In genomic region chr10:81601396-81601905, GRCm38 (mm10) we compare ENCODE assay signal across 8 mouse cellular contexts. TPM values are rescaled to one million over a fixed set of nuclear protein-coding genes. Genes with fewer than 3 reads are reported as not detected.
DNase-seq lines count a peak whose midpoint lies in the region; ATAC-seq and TF ChIP-seq lines count a peak whose summit lies in the region.

No protein-coding gene starts in this region.

- H3K9me3 ChIP-seq in erythroblast, embryonic 14.5 days (ENCODE audit: control insufficient read depth, low read length) = no peaks in the 10 kb centered on the region
- no peaks in the 10 kb centered on the region for H3K9me3 ChIP-seq in liver, embryonic 12.5 days (replicated peaks)

- peaks cover 59% of the 10 kb centered on the region for H3K4me1 ChIP-seq in erythroblast, embryonic 14.5 days (ENCODE audit: control insufficient read depth)
- peaks cover 23% of the 10 kb centered on the region for H3K4me1 ChIP-seq in testis, adult 2 months (ENCODE audit: control insufficient read depth, insufficient read depth, low read length)
- peaks cover 81% of the 10 kb centered on the region for H3K4me1 ChIP-seq in liver, embryonic 12.5 days

- H3K27ac ChIP-seq in testis, adult 2 months (ENCODE audit: control insufficient read depth, insufficient read depth, low read depth, low read length) = peak overlapping the region; percentile 73; the same call in 1 of the 2 replicates
- peak overlapping the region; percentile 28; the same call in 1 of the 2 replicates for H3K27ac ChIP-seq in liver, embryonic 12.5 days
- no peak overlapping the region for H3K27ac ChIP-seq in left cerebral cortex, adult 2 months

- intact Hi-C loops in left cerebral cortex, adult 2 months (cut with DNase I) = no loop called here

- no peak for ATAC-seq in erythroblast, adult 5-6 weeks (replicated peaks; ENCODE audit: low FRiP score, poor library complexity, severe bottlenecking)
- ATAC-seq in liver, embryonic 12.5 days = no peak
- ATAC-seq in granulocyte monocyte progenitor cell, adult 5-6 weeks (replicated peaks; ENCODE audit: poor library complexity, severe bottlenecking) = no peak

- peak overlapping the region; percentile 69 for H3K4me2 ChIP-seq in liver, embryonic 12.5 days

- H3K27me3 ChIP-seq in erythroblast, embryonic 14.5 days (ENCODE audit: control insufficient read depth) = peaks cover 29% of the 10 kb centered on the region
- H3K27me3 ChIP-seq in testis, adult 2 months (ENCODE audit: control insufficient read depth, insufficient read depth, low read length) = no peaks in the 10 kb centered on the region
- H3K27me3 ChIP-seq in liver, embryonic 12.5 days (replicated peaks) = peaks cover 33% of the 10 kb centered on the region

- no peak for DNase-seq in testis, postnatal 10 days (ENCODE audit: low spot score)
- DNase-seq in left cerebral cortex, adult 11 months (ENCODE audit: low spot score) = no peak
- DNase-seq in left cerebral cortex, adult 2 months (ENCODE audit: extremely low spot score in 1 of 2, low spot score in 2 of 2) = no peak

- no peak for TF ChIP-seq POLR2A in testis, adult 2 months (IDR thresholded peaks at IDR 0.05; ENCODE audit: control insufficient read depth, low read depth, low read length)

- peak overlapping the region; percentile 64 for H3K4me3 ChIP-seq in erythroblast, embryonic 14.5 days (replicated peaks)
- H3K4me3 ChIP-seq in testis, adult 2 months (ENCODE audit: control insufficient read depth, low read depth, low read length) = peak overlapping the region; percentile 70
- H3K4me3 ChIP-seq in liver, embryonic 12.5 days = peak overlapping the region; percentile 39
- no peak overlapping the region; the same call in 1 of the 2 replicates for H3K4me3 ChIP-seq in left cerebral cortex, adult 2 months

- H3K9ac ChIP-seq in liver, embryonic 12.5 days = peak overlapping the region; percentile 23

- TF ChIP-seq CTCF in testis, adult 2 months (IDR thresholded peaks at IDR 0.05; ENCODE audit: control insufficient read depth, insufficient read depth, insufficient replicate concordance, low read depth, low read length) = no peak
- no peak for TF ChIP-seq CTCF in left cerebral cortex, adult 2 months (IDR thresholded peaks at IDR 0.05)

- no peaks in the 10 kb centered on the region for H3K36me3 ChIP-seq in erythroblast, embryonic 14.5 days (ENCODE audit: control insufficient read depth)
- H3K36me3 ChIP-seq in testis, adult 2 months (ENCODE audit: control insufficient read depth, insufficient read depth, low read length) = no peaks in the 10 kb centered on the region
- H3K36me3 ChIP-seq in liver, embryonic 12.5 days = no peaks in the 10 kb centered on the region

- 28% methylated on average over 7 of the region's 7 CpGs for WGBS in liver, embryonic 12.5 days (ENCODE audit: insufficient replicate concordance)

RNA-seq across cellular contexts. Expression of gene Tle6, which starts 0.6 kb away (rescaled TPM):
- polyA plus RNA-seq in erythroblast, embryonic 14.5 days (2012) = 0.27 and 0.28 TPM in 2 replicates
- total RNA-seq in erythroblast, adult 5-6 weeks (2015; ENCODE audit: low replicate concordance) = 1.7 and 2.7 TPM in 2 replicates
- total RNA-seq in erythroblast, adult 5-6 weeks (2017; ENCODE audit: low replicate concordance) = not detected in 2 replicates
- polyA plus RNA-seq in testis, adult 2 months (2012; rRNA removed) = 16.5 and 16.9 TPM in 2 replicates
- 8.1 and 12.1 TPM in 2 replicates for polyA plus RNA-seq in liver, embryonic 12.5 days (2016; fragmentation: Nextera tagmentation; extraction: Ambion mirVana)
- total RNA-seq in granulocyte monocyte progenitor cell, adult 5-6 weeks (2014; fragmentation: Nextera tagmentation) = 22.2 and 26.0 TPM in 2 replicates
- total RNA-seq in granulocyte monocyte progenitor cell, adult 5-6 weeks (2017) = 4.9 and 7.9 TPM in 2 replicates
- 10 to 100 TPM; 10.3 to 12.9 TPM for total RNA-seq in left cerebral cortex, adult 2 months (2021)

RNA-seq across cellular contexts. Expression of gene BC025920, which starts 4.6 kb away (rescaled TPM):
- 0.05 and 0.07 TPM in 2 replicates for polyA plus RNA-seq in erythroblast, embryonic 14.5 days (2012)
- 2.9 and 6.0 TPM in 2 replicates for total RNA-seq in erythroblast, adult 5-6 weeks (2015; ENCODE audit: low replicate concordance)
- total RNA-seq in erythroblast, adult 5-6 weeks (2017; ENCODE audit: low replicate concordance) = 2.0 and 8.8 TPM in 2 replicates
- 0.47 and 0.68 TPM in 2 replicates for polyA plus RNA-seq in testis, adult 2 months (2012; rRNA removed)
- polyA plus RNA-seq in liver, embryonic 12.5 days (2016; fragmentation: Nextera tagmentation; extraction: Ambion mirVana) = 0.46 and 0.78 TPM in 2 replicates
- 3.7 and 4.4 TPM in 2 replicates for total RNA-seq in granulocyte monocyte progenitor cell, adult 5-6 weeks (2014; fragmentation: Nextera tagmentation)
- total RNA-seq in granulocyte monocyte progenitor cell, adult 5-6 weeks (2017) = 0.26 and 1.4 TPM in 2 replicates
- 1 to 10 TPM; 2.6 to 2.9 TPM for total RNA-seq in left cerebral cortex, adult 2 months (2021)

RNA-seq across cellular contexts. Expression of gene Sirt6, which starts 26.1 kb away (rescaled TPM):
- 6.6 and 6.9 TPM in 2 replicates for polyA plus RNA-seq in erythroblast, embryonic 14.5 days (2012)
- total RNA-seq in erythroblast, adult 5-6 weeks (2015; ENCODE audit: low replicate concordance) = 0.63 and 0.96 TPM in 2 replicates
- 0.56 and 3.7 TPM in 2 replicates for total RNA-seq in erythroblast, adult 5-6 weeks (2017; ENCODE audit: low replicate concordance)
- polyA plus RNA-seq in testis, adult 2 months (2012; rRNA removed) = 6.7 and 7.2 TPM in 2 replicates
- 12.7 and 14.7 TPM in 2 replicates for polyA plus RNA-seq in liver, embryonic 12.5 days (2016; fragmentation: Nextera tagmentation; extraction: Ambion mirVana)
- total RNA-seq in granulocyte monocyte progenitor cell, adult 5-6 weeks (2014; fragmentation: Nextera tagmentation) = 8.3 and 12.6 TPM in 2 replicates
- 5.3 and 6.2 TPM in 2 replicates for total RNA-seq in granulocyte monocyte progenitor cell, adult 5-6 weeks (2017)
- 10 to 100 TPM; 26.8 to 28.6 TPM for total RNA-seq in left cerebral cortex, adult 2 months (2021)

RNA-seq across cellular contexts. Expression of gene Ankrd24, which starts 26.9 kb away (rescaled TPM):
- polyA plus RNA-seq in erythroblast, embryonic 14.5 days (2012) = 0.18 and 0.21 TPM in 2 replicates
- total RNA-seq in erythroblast, adult 5-6 weeks (2015; ENCODE audit: low replicate concordance) = not detected in 2 replicates
- 0.28 and 1.1 TPM in 2 replicates for total RNA-seq in erythroblast, adult 5-6 weeks (2017; ENCODE audit: low replicate concordance)
- 17.3 and 20.4 TPM in 2 replicates for polyA plus RNA-seq in testis, adult 2 months (2012; rRNA removed)
- 3.8 and 4.5 TPM in 2 replicates for polyA plus RNA-seq in liver, embryonic 12.5 days (2016; fragmentation: Nextera tagmentation; extraction: Ambion mirVana)
- 7.6 and 9.2 TPM in 2 replicates for total RNA-seq in granulocyte monocyte progenitor cell, adult 5-6 weeks (2014; fragmentation: Nextera tagmentation)
- total RNA-seq in granulocyte monocyte progenitor cell, adult 5-6 weeks (2017) = 7.5 and 8.3 TPM in 2 replicates
- total RNA-seq in left cerebral cortex, adult 2 months (2021) = 10 to 100 TPM; 46.4 to 47.3 TPM

RNA-seq across cellular contexts. Expression of gene Tle2, which starts 27.1 kb away (rescaled TPM):
- 0.09 and 0.10 TPM in 2 replicates for polyA plus RNA-seq in erythroblast, embryonic 14.5 days (2012)
- total RNA-seq in erythroblast, adult 5-6 weeks (2015; ENCODE audit: low replicate concordance) = not detected in 2 replicates
- total RNA-seq in erythroblast, adult 5-6 weeks (2017; ENCODE audit: low replicate concordance) = not detected in 2 replicates
- polyA plus RNA-seq in testis, adult 2 months (2012; rRNA removed) = 19.0 and 22.1 TPM in 2 replicates
- polyA plus RNA-seq in liver, embryonic 12.5 days (2016; fragmentation: Nextera tagmentation; extraction: Ambion mirVana) = 4.8 and 5.1 TPM in 2 replicates
- 4.4 and 5.0 TPM in 2 replicates for total RNA-seq in granulocyte monocyte progenitor cell, adult 5-6 weeks (2014; fragmentation: Nextera tagmentation)
- 0.17 and 2.4 TPM in 2 replicates for total RNA-seq in granulocyte monocyte progenitor cell, adult 5-6 weeks (2017)
- total RNA-seq in left cerebral cortex, adult 2 months (2021) = 10 to 100 TPM; 36.2 to 40.7 TPM
